Mouse (Mus musculus) CH12.LX (cell line): ENCODE measurements around the gene H2-M5.

Experiments
- CTCF ChIP-seq, 2 experiments: IDR thresholded peaks in 1 of 2; conservative IDR thresholded peaks in 1 of 2; 2 replicates each; pipeline ENCODE4 v1.5.1; 2011 to 2012; ENCODE audit warnings: low read depth in 2 of 2, low read length in 2 of 2, improper control_type of control experiment in 1 of 2, inconsistent platforms in 1 of 2, mild to moderate bottlenecking in 1 of 2, moderate library complexity in 1 of 2
- KAT2A ChIP-seq: IDR thresholded peaks from 2 replicates; pipeline ENCODE4 v1.6.1; 2012; ENCODE audit warnings: low read length, improper control_type of control experiment, inconsistent platforms; ENCODE audit not compliant: insufficient replicate concordance
- MAFK ChIP-seq: IDR thresholded peaks from 2 replicates; pipeline ENCODE4 v1.6.1; 2011; ENCODE audit warnings: low read length, improper control_type of control experiment; ENCODE audit not compliant: insufficient replicate concordance
- TCF12 ChIP-seq: IDR thresholded peaks from 2 replicates; pipeline ENCODE4 v1.6.1; 2014; ENCODE audit warnings: low read depth, mild to moderate bottlenecking, inconsistent platforms, low read length, improper control_type of control experiment

- TF ChIP-seq MAFK (no peak), TCF12 (no peak), CTCF (conservative IDR thresholded peaks at IDR 0.05 in 1 of 2, IDR thresholded peaks at IDR 0.05 in 1 of 2; ENCODE audit: low read depth in 2 of 2, low read length in 2 of 2) (no peak), KAT2A (no peak)
Measured at GRCm38 (mm10) chr17:37026425-37026824, 37.1 kb upstream of the H2-M5 start.
